Mouse (Mus musculus) G1E (cell line): Measurements from ENCODE around the gene Vdr. TPM values are rescaled to one million over a fixed set of nuclear protein-coding genes. Genes with fewer than 3 reads are reported as not detected.

ENCODE experiments used
- ATAC-seq: 2 replicates; pipeline ENCODE4 v1.8.0; 2016; ENCODE audit warnings: mild to moderate bottlenecking; ENCODE audit not compliant: insufficient number of reproducible peaks, poor library complexity, low FRiP score, severe bottlenecking; ENCODE audit errors: extremely low read depth
- DNase-seq: peaks from one replicate; pipeline ENCODE4 v3.0.0; 2012; ENCODE audit warnings: low spot score
- H3K27me3 ChIP-seq: 2 replicates; pipeline ENCODE4 v1.6.1; 2012; ENCODE audit warnings: mild to moderate bottlenecking, low read length, inconsistent platforms; ENCODE audit not compliant: insufficient read depth
- H3K36me3 ChIP-seq: replicated peaks from 2 replicates; pipeline ENCODE3; 2012; ENCODE audit warnings: mild to moderate bottlenecking, inconsistent platforms
- H3K4me1 ChIP-seq: 2 replicates; pipeline ENCODE4 v1.6.1; 2012; ENCODE audit warnings: low read depth, low read length, inconsistent platforms, mixed read lengths; ENCODE audit not compliant: insufficient read depth
- H3K4me3 ChIP-seq: 2 replicates; pipeline ENCODE4 v1.5.1; 2012; ENCODE audit warnings: low read depth, mild to moderate bottlenecking, inconsistent platforms, low read length, moderate library complexity, mixed read lengths
- H3K9me3 ChIP-seq: replicated peaks from 2 replicates; pipeline ENCODE4 v1.6.1; 2012; ENCODE audit warnings: inconsistent platforms
- CTCF ChIP-seq: IDR thresholded peaks from 2 replicates; pipeline ENCODE4 v1.5.1; 2012; ENCODE audit warnings: low read depth, low read length, inconsistent platforms, mixed read lengths
- GATA1 ChIP-seq: IDR thresholded peaks from 2 replicates; pipeline ENCODE4 v1.6.1; 2012; ENCODE audit warnings: borderline replicate concordance, low read length, inconsistent platforms, mixed read lengths
- GATA2 ChIP-seq: IDR thresholded peaks from 2 replicates; pipeline ENCODE4 v1.6.1; 2012; ENCODE audit warnings: low read depth, low read length, inconsistent platforms, borderline replicate concordance
- POLR2AphosphoS5 ChIP-seq: IDR thresholded peaks from 2 replicates; pipeline ENCODE4 v1.6.1; 2012; ENCODE audit warnings: low read depth, low read length, inconsistent platforms; ENCODE audit not compliant: insufficient replicate concordance
- TAL1 ChIP-seq: conservative IDR thresholded peaks from 2 replicates; pipeline ENCODE4 v1.6.1; 2012; ENCODE audit warnings: low read depth, low read length, inconsistent platforms, mixed read lengths
- polyA plus RNA-seq: library from polyadenylated mRNA; stranded (reverse); fragments of >175 nt; gene quantifications from 2 replicates; pipeline ENCODE4 v1.2.3, GENCODE M21; 2012
- total RNA-seq, 2 experiments: library from RNA; stranded (forward) in 1 of 2; stranded (reverse) in 1 of 2; fragments of 200-1000 nt in 1 of 2; fragments of >200 nt in 1 of 2; fragmentation: Nextera tagmentation in 1 of 2; gene quantifications; 2 replicates each; pipeline ENCODE4 v1.2.3; 2014 to 2017

The Vdr gene
- total and polyA plus RNA-seq, 3 experiments = 0.09 to 0.45 (median 0.33) TPM

DNA sequence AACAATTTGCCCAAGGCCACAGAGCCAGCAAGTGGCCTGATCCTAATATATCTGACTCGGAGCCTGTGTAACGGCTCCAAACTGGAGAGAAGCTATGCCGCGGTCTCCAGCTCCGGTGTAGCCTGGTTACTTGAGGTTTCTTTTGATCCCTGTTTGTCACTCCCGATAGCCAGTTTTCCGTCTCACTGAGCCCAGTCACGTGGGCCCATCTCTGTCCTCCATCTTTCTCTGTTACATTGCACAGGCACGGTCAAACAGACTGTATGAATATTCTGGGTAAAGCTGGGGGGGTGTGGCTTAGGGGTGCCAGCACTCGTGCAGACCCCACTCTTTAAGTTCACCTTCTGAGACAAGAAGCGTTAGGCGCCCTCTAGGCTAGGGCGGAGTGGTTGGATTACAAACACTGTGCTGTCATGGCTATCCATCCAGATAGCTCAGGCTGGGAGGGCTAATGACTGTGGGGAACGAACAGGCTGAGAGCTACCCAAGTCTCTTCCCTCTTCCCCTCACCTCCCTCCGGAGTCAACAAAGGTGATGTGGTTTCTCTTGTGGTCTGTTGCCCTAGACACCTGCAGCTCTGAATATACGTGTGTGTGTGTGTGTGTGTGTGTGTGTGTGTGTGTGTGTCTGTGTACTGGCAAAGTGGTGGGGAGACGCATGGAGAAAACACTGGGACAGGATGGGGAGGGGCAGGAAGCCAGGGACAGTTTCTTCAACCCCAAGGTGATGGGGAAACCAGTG is 74.1 kb downstream of the Vdr start:
- ATAC-seq = no peak
- peaks cover 2% of the 10 kb centered on the region for H3K9me3 ChIP-seq
- H3K27me3 ChIP-seq = no peaks in the 10 kb centered on the region
- peaks cover 90% of the 10 kb centered on the region for H3K4me1 ChIP-seq
- peaks cover 97% of the 10 kb centered on the region for H3K36me3 ChIP-seq
- TF ChIP-seq TAL1 (no peak), CTCF (no peak), GATA2 (no peak), GATA1 (no peak), POLR2AphosphoS5 (no peak)
- no peak overlapping the region for H3K4me3 ChIP-seq
- DNase-seq = no peak

DNA sequence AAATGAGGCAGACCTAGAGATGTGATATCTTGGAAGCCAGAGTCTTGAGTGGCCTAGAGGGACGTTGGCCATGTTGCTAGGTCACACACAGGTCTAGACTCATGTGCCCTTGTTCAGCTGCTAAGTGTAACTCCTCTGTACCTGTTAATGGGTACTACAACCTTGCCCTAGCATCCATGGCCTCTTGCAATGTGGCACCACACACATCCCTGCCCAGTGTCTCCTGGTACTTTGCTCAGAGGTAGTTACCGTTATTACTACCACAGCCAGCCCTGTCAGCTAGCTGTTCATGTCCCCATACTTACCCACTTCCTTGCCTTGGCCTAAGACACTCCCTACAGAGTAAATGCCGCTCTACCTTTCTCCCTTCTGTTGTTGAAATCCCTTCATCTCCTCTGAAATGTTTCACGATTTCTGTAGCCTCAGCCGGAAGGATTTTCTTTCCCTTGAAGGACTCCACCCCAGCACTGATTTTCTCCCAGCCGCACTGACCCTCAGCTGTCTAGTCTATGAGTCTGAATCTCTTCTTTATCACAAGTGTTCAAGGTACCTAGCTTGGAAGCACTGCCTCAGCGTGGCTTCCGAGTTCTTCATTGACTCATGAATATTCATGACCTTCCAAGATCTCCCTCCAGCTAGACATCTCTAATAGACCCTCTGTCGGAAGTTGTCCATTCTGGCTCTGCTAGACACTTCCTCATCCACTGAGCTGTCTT is 77.5 kb downstream of the Vdr start:
- ATAC-seq = no peak
- no peak for TF ChIP-seq GATA2
- no peak for TF ChIP-seq GATA1
- no peak for TF ChIP-seq POLR2AphosphoS5
- TF ChIP-seq TAL1 = no peak
- TF ChIP-seq CTCF = no peak
- Histone ChIP-seq H3K9me3 (peaks cover 2% of the 10 kb centered on the region), H3K27me3 (no peaks in the 10 kb centered on the region), H3K36me3 (peaks cover 99% of the 10 kb centered on the region), H3K4me3 (no peak overlapping the region; the same call in 1 of the 2 replicates), H3K4me1 (peaks cover 84% of the 10 kb centered on the region)
- DNase-seq = no peak

DNA sequence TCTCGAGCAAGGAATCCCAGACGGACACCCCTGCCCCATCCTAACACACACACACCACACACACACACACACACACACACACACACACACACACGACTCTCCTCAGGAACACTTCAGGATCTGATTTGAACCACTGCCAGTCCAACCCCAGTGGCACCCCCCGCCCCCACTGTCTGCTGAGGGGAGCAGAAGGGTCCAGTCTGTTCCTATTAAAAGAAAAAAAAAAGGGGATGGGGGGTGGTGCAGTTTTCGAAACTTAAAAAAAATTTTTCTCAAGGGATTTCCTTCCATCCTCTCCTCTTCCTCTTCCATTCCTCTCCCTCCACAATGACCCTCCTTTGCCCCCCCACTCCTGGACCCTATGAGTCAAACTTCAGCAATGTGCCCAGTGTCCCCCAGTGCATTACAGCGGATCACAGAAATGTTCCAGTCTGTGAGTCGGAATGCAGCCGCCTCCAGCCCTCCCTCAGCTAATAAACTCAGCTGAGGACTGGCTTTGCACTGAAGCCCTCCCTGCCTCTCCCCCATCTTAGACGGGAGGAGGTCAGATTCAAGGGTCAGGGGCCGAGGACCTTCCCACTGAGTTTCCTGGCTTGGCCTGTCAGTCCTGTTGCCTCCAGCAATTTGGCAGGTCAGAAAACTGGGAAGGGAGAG is 78.3 kb downstream of the Vdr start:
- Histone ChIP-seq H3K36me3 (peaks cover 96% of the 10 kb centered on the region), H3K9me3 (peaks cover 2% of the 10 kb centered on the region), H3K4me3 (peak overlapping the region; percentile 73), H3K4me1 (peaks cover 81% of the 10 kb centered on the region), H3K27me3 (no peaks in the 10 kb centered on the region)
- ATAC-seq (no peak), DNase-seq (no peak)
- no peak for TF ChIP-seq GATA2
- TF ChIP-seq GATA1 = no peak
- no peak for TF ChIP-seq POLR2AphosphoS5
- TF ChIP-seq TAL1 = no peak
- no peak for TF ChIP-seq CTCF

DNA sequence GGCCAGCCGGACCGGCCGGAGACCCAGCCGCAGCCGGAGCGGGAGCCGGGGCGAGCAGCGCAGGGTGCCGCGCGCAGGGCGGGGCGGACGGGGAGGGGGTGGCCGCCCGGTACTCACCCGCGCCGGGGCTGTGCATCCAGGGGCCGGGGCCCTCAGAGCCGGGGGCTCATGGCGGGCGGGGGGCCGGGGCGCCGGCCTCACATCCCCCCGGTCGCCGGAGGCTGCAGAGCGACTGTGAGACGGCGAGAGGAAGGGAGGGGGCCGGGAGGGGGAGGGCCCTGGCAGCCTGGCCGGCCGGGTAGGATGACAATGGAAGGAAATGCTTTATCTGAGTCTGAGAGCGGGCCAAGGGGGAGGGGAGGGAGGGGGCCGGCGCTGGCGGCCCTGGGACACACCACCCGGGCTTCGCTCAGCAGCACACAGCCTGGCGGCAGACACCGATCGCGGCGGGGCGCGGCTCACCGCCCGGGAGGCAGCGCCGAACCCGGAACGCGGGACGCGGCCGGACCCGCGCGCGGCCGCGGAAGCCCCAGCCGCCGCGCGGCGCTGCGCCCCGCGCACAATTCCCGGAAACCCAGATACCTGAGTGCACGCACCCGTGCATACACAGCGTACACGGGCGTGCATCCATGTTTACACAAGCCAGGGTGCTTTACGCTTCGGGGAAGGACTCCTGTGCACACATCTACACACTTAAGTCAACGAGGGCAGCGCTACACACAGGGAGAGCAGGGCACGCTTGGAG is 79.0 kb downstream of the Vdr start:
- Histone ChIP-seq H3K4me3 (peak overlapping the region; percentile 73), H3K4me1 (peaks cover 81% of the 10 kb centered on the region), H3K27me3 (no peaks in the 10 kb centered on the region), H3K9me3 (peaks cover 2% of the 10 kb centered on the region), H3K36me3 (peaks cover 96% of the 10 kb centered on the region)
- TF ChIP-seq GATA2 (no peak), CTCF (no peak), GATA1 (no peak), POLR2AphosphoS5 (no peak), TAL1 (no peak)
- ATAC-seq (0 out of 2 replicates have a peak, but pooled peaks have one; percentile 24), DNase-seq (peak; percentile 74)

DNA sequence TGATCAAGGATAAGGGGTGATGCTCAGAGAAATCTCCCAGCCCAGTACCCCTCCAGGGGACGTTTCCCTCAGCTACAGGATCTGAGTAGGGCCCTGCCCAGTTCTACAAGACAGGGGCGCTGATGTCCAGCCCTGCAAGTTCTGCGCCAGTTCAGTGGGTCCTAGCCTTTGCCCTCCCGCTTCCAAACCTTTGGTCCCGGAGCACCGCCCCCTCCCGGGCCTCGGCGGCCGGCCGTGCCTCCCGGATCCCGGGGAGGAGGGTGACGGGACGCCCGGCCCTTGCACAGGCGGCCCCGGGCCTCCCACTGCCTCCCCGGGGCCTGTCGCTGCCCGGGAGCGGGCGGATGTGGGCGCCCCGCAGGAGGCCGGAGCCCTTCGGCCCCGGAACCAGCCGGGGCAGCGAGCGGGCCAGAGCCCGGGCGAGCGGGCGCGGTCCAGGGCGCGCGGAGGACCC is 79.6 kb downstream of the Vdr start:
- no peak for ATAC-seq
- peaks cover 81% of the 10 kb centered on the region for H3K4me1 ChIP-seq

More for the DNA sequence above, 79.6 kb downstream of the Vdr start:
- H3K27me3 ChIP-seq = no peaks in the 10 kb centered on the region
- no peak for TF ChIP-seq TAL1
- TF ChIP-seq GATA2 = no peak
- no peak for TF ChIP-seq GATA1
- TF ChIP-seq POLR2AphosphoS5 = no peak
- TF ChIP-seq CTCF = no peak
- H3K4me3 ChIP-seq = peak overlapping the region; percentile 73
- peaks cover 2% of the 10 kb centered on the region for H3K9me3 ChIP-seq
- DNase-seq = no peak
- H3K36me3 ChIP-seq = peaks cover 96% of the 10 kb centered on the region
